Mouse (Mus musculus): Measurements from ENCODE around the gene Tert.

GRCm38 (mm10) chr13:73688934-73689333 is 62.2 kb downstream of the Tert start:
- TF ChIP-seq POLR2A (IDR thresholded peaks at IDR 0.05; ENCODE audit: insufficient read depth, low read depth, low read length): no peak
- TF ChIP-seq CTCF (IDR thresholded peaks at IDR 0.05): no peak
